Mouse (Mus musculus): ENCODE data around the gene Nup85. TPM values are rescaled to one million over a fixed set of nuclear protein-coding genes. Genes with fewer than 3 reads are reported as not detected.

The Nup85 gene
- polyA plus RNA-seq, 1 experiment: 93.2 TPM

DNA sequence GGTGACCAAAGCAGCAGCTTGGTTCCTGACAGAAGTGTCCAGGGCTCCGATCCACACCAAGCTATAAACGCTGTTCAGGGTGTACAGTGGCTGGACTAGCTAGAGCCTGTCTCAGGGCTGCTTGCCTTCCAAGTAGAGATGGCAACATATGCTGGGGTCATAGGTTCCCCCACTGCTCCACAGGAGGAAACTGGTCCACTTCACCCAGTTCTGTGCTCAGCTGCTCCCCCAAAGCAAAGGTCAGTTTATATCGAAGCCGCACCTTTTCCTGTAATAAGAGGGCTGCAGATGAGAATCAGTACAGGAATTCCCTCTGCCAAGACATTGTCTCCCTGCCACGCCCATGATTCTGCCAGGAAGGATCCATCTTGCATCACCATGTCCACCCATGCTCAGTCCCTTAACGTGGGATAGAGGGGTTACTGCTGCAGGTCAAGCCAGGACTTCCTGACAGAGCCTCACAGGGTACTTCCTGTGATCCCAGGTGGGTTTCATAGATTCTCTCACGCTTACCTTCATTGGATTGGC is 21.4 kb downstream of the Nup85 start:
- 83% methylated on average over 7 of the region's 7 CpGs for WGBS
- TF ChIP-seq CTCF (IDR thresholded peaks at IDR 0.05; ENCODE audit: borderline replicate concordance, insufficient read depth, low read depth, low read length) (no peak), POLR2A (IDR thresholded peaks at IDR 0.05; ENCODE audit: borderline replicate concordance, insufficient read depth, low read length) (no peak)
- H3K4me3 ChIP-seq (replicated peaks; ENCODE audit: insufficient read depth, low read depth, low read length): no peak overlapping the region

DNA sequence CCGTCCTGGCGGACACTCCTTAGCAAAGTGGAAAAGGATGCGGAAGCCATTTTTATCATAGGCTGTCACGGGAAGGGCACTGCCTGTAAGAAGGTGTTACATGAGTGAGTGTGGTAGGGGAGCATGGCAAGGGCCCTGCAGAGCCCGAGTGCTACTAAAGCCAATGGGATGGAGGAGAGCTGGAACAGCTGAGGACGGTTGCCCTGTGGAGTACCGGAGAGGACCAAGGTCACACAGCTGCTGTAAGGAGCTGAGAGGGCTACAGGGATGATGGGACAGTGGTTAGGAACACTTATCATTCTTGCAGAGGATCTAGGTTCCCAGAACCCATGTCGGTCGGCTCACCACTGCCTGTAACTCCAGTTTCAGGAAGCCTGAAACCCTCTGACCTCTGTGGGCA is 22.2 kb downstream of the Nup85 start:
- H3K27ac ChIP-seq (ENCODE audit: insufficient read depth, low read length): no peak overlapping the region
- WGBS: 91% methylated on average over 9 of the region's 9 CpGs
- DNase-seq: no peak
- H3K27me3 ChIP-seq (ENCODE audit: control insufficient read depth, insufficient read depth, low read length): no peaks in the 10 kb centered on the region
- H3K4me3 ChIP-seq (replicated peaks; ENCODE audit: insufficient read depth, low read depth, low read length): no peak overlapping the region
- H3K4me1 ChIP-seq (ENCODE audit: control insufficient read depth, insufficient read depth, low read length): no peaks in the 10 kb centered on the region
- TF ChIP-seq CTCF (IDR thresholded peaks at IDR 0.05; ENCODE audit: borderline replicate concordance, insufficient read depth, low read depth, low read length): no peak
- no peak for TF ChIP-seq POLR2A (IDR thresholded peaks at IDR 0.05; ENCODE audit: borderline replicate concordance, insufficient read depth, low read length)

More for the DNA sequence above, 21.4 kb downstream of the Nup85 start:
- no peak for DNase-seq
- H3K27ac ChIP-seq (ENCODE audit: insufficient read depth, low read length): no peak overlapping the region
- H3K4me1 ChIP-seq (ENCODE audit: control insufficient read depth, insufficient read depth, low read length): no peaks in the 10 kb centered on the region
- no peaks in the 10 kb centered on the region for H3K27me3 ChIP-seq (ENCODE audit: control insufficient read depth, insufficient read depth, low read length)

DNA sequence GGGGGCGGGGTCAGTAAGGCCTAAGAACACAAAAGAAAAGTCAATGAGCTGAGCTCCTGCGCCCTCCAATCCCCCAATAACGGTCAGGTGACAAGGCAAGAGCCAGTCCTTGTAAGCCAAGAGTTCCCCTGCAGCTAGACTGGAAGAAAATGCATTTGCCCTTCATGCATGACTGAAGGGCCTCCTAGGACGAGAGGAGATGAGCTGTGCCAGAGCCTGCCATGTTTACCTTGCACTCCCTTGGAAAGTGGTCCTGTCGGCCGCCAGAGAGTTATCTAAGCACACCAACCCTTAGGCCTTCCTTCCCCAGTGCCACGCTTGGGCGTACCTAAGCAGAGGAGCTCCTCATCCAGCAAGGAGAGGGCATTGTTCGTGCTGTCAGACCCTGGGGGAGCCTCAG is 23.8 kb downstream of the Nup85 start:
- DNase-seq: no peak
- TF ChIP-seq CTCF (IDR thresholded peaks at IDR 0.05; ENCODE audit: borderline replicate concordance, insufficient read depth, low read depth, low read length) (no peak), POLR2A (IDR thresholded peaks at IDR 0.05; ENCODE audit: borderline replicate concordance, insufficient read depth, low read length) (no peak)
- no peaks in the 10 kb centered on the region for H3K27me3 ChIP-seq (ENCODE audit: control insufficient read depth, insufficient read depth, low read length)
- 56% methylated on average over 9 of the region's 9 CpGs for WGBS
- no peaks in the 10 kb centered on the region for H3K4me1 ChIP-seq (ENCODE audit: control insufficient read depth, insufficient read depth, low read length)
- H3K4me3 ChIP-seq (replicated peaks; ENCODE audit: insufficient read depth, low read depth, low read length): no peak overlapping the region
- no peak overlapping the region for H3K27ac ChIP-seq (ENCODE audit: insufficient read depth, low read length)

DNA sequence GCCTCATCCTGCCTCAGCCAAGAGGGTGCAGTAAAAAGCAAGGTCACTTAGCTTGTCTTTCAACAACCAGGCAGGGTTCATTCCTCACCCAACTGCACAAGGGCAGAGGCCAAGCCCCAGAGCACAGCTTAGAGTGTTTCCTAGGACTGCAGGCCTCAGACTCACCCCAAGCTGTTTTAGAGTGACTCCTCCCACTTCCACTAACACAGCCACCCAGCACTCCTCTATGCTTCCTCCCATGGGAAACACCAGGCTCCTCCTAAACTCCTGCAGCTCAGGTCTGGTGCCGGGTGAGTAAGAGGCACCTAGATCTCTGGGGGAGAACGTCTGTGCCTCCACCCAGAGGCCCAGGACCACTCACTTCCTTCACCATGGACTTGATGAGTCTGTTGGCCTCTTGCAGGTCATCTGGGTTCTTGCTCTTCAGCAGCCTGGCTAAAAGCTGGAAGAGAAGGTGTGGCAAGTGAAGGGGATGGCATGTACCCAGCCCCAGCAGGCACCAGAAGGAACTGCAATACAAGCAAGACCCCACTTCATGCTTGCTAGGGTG is 26.4 kb downstream of the Nup85 start:
- no peak overlapping the region for H3K27ac ChIP-seq (ENCODE audit: insufficient read depth, low read length)
- DNase-seq: no peak

DNA sequence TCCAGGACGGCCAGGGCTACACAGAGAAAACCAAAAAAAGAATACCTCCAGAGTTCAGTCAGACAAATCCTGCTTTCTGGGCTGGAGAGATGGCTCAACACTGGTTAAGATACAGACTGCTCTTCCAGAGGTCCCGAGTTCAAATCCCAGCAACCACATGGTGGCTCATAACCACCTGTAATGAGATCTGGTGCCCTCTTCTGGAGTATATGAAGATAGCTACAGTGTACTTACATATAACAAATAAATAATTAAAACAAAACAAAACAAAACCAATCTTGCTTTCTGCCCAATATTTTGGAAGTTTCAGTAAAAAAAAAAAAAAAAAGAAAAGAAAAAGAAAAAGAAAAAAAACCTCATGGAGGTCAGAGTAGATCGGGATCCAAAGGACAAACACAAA is 31.0 kb downstream of the Nup85 start:
- H3K4me1 ChIP-seq (ENCODE audit: control insufficient read depth, insufficient read depth, low read length): 0 out of 2 replicates have a peak, but pooled peaks cover 4% of the 10 kb centered on the region
- TF ChIP-seq CTCF (IDR thresholded peaks at IDR 0.05; ENCODE audit: borderline replicate concordance, insufficient read depth, low read depth, low read length) (no peak), POLR2A (IDR thresholded peaks at IDR 0.05; ENCODE audit: borderline replicate concordance, insufficient read depth, low read length) (no peak)
- WGBS: 95% methylated on average over 3 of the region's 3 CpGs

More for the DNA sequence above, 26.4 kb downstream of the Nup85 start:
- Histone ChIP-seq H3K4me3 (replicated peaks; ENCODE audit: insufficient read depth, low read depth, low read length) (no peak overlapping the region), H3K27me3 (ENCODE audit: control insufficient read depth, insufficient read depth, low read length) (no peaks in the 10 kb centered on the region), H3K4me1 (ENCODE audit: control insufficient read depth, insufficient read depth, low read length) (no peaks in the 10 kb centered on the region)
- 87% methylated on average over 2 of the region's 2 CpGs for WGBS
- TF ChIP-seq POLR2A (IDR thresholded peaks at IDR 0.05; ENCODE audit: borderline replicate concordance, insufficient read depth, low read length) (no peak), CTCF (IDR thresholded peaks at IDR 0.05; ENCODE audit: borderline replicate concordance, insufficient read depth, low read depth, low read length) (no peak)

DNA sequence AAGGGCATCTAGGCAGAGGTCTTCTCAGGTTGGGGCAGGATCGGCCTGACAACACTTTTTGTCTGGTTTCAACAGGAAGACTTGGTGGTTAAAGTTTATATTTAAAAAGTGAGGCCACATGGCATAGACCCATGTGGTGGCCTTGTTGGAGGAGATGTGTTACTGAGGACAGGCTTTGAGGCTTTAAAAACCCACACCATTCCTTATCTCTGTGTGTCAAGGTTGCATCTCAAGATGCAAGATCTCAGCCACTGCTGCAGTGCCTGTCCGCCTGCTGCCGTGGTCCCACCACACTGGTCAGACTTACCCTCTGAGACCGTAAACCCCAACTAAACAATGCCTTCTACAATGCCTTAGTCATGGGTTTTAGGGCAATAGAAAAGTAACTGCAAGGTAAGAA is 34.1 kb downstream of the Nup85 start:
- 91% methylated on average over 4 of the region's 4 CpGs for WGBS
- H3K4me3 ChIP-seq (replicated peaks; ENCODE audit: insufficient read depth, low read depth, low read length): no peak overlapping the region
- TF ChIP-seq POLR2A (IDR thresholded peaks at IDR 0.05; ENCODE audit: borderline replicate concordance, insufficient read depth, low read length) (no peak), CTCF (IDR thresholded peaks at IDR 0.05; ENCODE audit: borderline replicate concordance, insufficient read depth, low read depth, low read length) (no peak)
- DNase-seq: no peak
- H3K4me1 ChIP-seq (ENCODE audit: control insufficient read depth, insufficient read depth, low read length): peaks cover 15% of the 10 kb centered on the region; the same call in 1 of the 2 replicates
- no peaks in the 10 kb centered on the region for H3K27me3 ChIP-seq (ENCODE audit: control insufficient read depth, insufficient read depth, low read length)
- no peak overlapping the region for H3K27ac ChIP-seq (ENCODE audit: insufficient read depth, low read length)

More for the DNA sequence above, 31.0 kb downstream of the Nup85 start:
- DNase-seq: no peak
- H3K27ac ChIP-seq (ENCODE audit: insufficient read depth, low read length): no peak overlapping the region
- no peaks in the 10 kb centered on the region for H3K27me3 ChIP-seq (ENCODE audit: control insufficient read depth, insufficient read depth, low read length)
- H3K4me3 ChIP-seq (replicated peaks; ENCODE audit: insufficient read depth, low read depth, low read length): no peak overlapping the region

DNA sequence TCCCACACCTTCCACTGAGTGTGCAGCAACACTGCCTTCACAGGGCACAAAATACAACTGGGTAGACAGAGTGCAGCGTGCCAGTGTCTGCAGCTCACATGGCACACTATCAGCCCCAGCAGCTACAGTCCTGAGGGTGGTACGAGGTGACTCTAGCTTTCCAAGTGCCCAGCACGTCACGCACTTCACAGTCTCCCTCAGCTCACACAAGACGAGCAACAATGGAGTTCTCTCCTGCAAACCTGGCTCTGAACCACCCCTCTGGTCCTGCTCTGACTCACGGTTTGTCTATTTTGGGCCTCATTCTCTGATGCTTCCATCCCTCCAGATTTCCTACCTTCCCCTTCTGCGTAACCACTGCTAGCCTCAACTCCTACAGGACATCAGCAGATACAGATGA is 35.5 kb downstream of the Nup85 start:
- 63% methylated on average over 7 of the region's 7 CpGs for WGBS
- no peak overlapping the region; the same call in 1 of the 2 replicates for H3K27ac ChIP-seq (ENCODE audit: insufficient read depth, low read length)
- H3K4me3 ChIP-seq (replicated peaks; ENCODE audit: insufficient read depth, low read depth, low read length): no peak overlapping the region
- no peaks in the 10 kb centered on the region for H3K27me3 ChIP-seq (ENCODE audit: control insufficient read depth, insufficient read depth, low read length)
- peaks cover 15% of the 10 kb centered on the region; the same call in 1 of the 2 replicates for H3K4me1 ChIP-seq (ENCODE audit: control insufficient read depth, insufficient read depth, low read length)
- no peak for TF ChIP-seq CTCF (IDR thresholded peaks at IDR 0.05; ENCODE audit: borderline replicate concordance, insufficient read depth, low read depth, low read length)
- TF ChIP-seq POLR2A (IDR thresholded peaks at IDR 0.05; ENCODE audit: borderline replicate concordance, insufficient read depth, low read length): no peak
- DNase-seq: no peak

DNA sequence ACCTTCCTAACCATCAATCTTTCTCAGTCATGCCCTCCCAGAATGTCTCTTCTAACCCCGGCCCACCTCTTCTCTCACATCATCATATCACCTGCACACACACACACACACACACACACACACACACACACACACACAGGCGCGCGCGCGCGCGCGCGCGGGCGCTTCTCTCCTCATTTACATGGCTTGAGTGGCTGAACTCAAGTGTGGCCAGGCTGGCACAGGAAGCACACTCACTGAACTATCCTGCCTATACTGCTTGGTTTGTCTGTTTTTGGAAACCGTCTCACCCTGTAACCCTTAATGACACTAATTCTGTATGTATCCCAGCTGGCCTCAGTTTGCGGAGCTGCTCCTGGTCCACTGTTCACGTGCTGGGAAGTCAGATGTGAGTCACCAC is 36.5 kb downstream of the Nup85 start:
- H3K27ac ChIP-seq (ENCODE audit: insufficient read depth, low read length): no peak overlapping the region
- no peak overlapping the region for H3K4me3 ChIP-seq (replicated peaks; ENCODE audit: insufficient read depth, low read depth, low read length)
- H3K4me1 ChIP-seq (ENCODE audit: control insufficient read depth, insufficient read depth, low read length): peaks cover 15% of the 10 kb centered on the region; the same call in 1 of the 2 replicates
- TF ChIP-seq POLR2A (IDR thresholded peaks at IDR 0.05; ENCODE audit: borderline replicate concordance, insufficient read depth, low read length) (no peak), CTCF (IDR thresholded peaks at IDR 0.05; ENCODE audit: borderline replicate concordance, insufficient read depth, low read depth, low read length) (no peak)
- 95% methylated on average over 15 of the region's 15 CpGs for WGBS
- DNase-seq: no peak
- no peaks in the 10 kb centered on the region for H3K27me3 ChIP-seq (ENCODE audit: control insufficient read depth, insufficient read depth, low read length)

Measured in cerebellum, adult 2 months (tissue).